Mouse (Mus musculus): ENCODE results near the gene Dmxl2.

Gene Dmxl2

DNA sequence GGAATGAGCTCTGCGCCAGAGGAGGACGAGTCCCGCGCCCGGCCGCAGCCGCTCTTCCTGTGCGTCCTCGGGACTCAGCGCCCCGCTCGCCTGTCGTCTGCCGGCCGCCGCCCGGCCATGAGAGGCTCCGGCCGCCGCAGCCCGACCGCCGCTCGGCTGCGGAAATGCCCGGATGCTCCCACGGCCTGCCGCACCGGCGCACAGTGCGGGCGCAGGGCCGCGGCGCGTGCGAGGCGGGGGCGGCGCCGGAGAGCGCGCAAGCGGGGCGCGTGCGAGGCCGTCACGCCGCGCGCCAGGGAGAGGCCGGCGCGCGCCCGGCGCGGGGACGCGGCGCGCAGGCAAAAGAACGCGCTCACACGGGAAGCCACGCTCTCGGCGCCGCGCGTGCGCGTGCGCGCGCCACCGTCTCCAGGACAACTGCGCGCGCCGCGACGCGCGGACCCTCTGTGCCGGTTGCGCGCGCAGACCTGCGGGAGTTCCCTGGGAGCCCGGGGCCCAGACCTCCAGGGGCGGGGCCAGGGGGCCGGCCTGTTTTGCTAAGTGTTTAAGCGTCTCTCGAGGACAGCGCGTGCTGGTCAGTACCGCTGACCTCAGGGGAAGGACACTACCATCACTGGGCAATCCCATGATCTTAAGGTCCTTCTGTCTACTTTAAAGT, at the start of gene Dmxl2:
Gene Dmxl2, minus strand, starts transcription at position 174 of the 658 bp plus-strand sequence.
- DNase-seq (ENCODE audit: low read depth, low spot score) = peak; percentile 85

DNA sequence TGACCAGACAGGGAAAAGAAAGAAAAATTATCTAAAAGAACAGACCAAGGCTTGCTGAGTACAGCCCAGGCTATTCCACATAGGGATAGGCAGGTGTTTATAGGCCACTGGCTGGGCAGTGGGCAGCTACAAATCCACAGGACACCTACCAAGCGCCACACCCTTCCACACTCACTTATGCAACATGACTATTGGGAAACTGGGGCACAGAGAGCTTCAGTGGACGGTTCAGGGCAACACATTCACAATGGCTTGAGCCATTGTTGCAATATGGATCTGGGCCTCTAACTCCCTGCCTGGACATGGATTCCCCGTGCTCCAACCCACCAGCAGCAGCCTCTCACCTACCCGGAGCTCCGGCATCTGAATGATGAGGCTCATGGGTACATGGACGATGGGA, 48.0 kb upstream of the Dmxl2 start:
- no peak for DNase-seq (ENCODE audit: low read depth, low spot score)

DNA sequence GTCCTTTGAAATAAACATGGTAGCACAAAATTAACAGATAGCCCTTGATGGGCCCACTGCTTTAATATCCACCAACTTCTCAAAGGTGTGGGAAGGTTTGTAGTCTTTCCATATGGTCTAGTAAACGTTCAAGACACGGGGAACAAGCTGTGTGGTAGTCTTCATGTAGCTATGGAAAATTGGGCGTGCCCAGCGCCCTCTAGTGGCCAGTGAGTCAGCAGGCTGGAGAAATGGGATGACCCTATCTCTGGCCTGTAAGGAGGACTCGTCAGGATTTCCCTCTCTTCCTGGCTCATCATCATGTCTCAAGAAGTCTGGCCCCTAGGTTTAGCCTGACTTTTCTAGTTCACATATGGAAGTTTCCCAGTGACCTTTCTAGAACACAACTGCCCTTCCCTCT, 46.1 kb upstream of the Dmxl2 start:
- DNase-seq (ENCODE audit: low read depth, low spot score) = peak; percentile 45

DNA sequence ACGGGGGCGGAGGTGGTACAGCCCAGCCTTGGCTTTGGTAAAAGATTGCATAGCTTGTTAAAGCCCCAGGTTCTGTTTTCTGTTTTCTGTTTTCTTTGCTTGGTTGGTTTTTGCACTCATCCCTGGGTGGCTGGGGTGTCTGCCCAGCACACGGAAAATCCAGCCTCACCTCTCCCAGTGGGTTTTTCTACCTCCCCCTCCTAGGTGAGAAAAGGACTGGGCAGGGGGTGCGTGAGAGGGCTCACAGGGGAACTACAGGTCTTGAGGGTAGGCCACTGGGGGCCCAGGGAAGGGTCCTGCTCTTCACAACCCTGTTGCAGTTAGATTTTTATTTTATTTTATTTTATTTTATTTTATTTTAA, 43.5 kb upstream of the Dmxl2 start:
- no peak for DNase-seq (ENCODE audit: low read depth, low spot score)

DNA sequence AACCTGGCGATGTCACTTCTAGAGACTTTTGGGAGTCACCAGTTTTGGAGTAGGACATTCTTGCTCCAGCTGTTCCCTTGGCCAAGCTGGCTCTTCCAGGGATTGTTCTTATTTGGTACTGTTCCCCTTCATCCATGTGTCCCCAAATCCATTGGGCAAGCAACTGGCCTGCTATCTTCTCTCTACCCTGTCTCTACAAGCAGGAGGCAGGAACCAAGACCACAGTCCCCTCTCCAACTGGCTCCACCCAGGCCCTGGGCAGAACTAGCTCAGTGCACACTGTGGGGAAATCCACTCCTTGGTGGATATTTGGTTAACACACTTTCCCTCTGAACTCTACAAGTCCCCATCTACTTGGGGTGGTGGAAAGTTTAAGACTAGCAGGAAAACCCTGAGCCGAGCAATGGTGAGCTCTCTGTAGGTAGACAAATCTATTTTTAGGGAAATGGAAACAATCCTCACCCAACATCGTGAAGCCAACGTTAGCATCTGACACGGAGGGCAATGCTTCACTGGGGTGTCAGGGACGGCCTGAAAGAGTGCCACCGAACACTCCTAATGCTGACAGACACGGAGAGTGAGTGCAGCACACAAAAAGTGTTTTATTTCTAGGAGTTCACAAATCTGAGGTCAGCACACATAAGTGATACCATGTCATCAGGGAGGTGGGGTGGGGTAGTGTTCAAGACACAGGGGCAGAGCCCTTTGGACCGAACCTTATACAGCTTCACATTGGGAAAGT, 43.0 kb upstream of the Dmxl2 start:
- DNase-seq (ENCODE audit: low read depth, low spot score) = no peak

DNA sequence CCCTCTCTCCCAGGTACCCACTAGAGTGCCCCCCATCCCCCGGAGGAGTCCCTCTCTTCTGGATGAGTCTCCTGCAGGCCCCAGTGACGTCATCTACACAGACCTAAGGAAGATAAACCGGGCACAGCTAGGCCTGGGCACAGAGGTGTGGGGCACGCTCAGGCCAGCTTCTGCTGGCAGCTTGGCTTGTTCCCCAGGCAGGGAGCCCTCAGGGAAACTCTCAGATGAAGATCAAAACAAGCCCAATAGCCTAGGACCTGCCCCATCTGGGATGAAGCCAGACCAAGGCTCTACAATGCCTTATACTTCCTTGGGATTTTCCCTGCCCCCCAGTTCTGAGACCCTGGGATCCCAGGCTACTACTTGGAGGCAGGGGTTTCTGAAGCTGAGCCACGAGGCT, 39.4 kb upstream of the Dmxl2 start:
- DNase-seq (ENCODE audit: low read depth, low spot score) = no peak

DNA sequence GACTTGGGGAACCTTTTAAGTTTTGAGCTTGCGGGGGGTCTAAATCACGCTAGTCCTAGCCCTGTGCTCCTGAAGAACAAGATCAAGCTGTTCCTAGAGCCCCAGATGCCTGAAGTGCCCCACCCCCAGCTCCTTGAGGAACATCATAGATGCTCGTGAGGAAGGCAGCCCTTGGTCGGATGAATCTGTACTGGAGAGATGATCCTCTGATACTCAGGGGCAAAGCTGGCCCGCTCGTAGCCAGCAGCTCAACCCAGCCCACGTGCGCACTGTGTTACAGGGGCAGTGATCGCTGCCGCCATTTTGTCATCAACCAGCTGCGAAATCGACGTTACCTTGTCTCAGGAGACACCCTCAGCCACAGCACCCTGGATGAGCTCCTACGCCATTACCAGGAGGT, 37.3 kb upstream of the Dmxl2 start, which contains the start of gene Sh2d7:
Gene Sh2d7, plus strand, starts transcription at position 301 of the 400 bp plus-strand sequence.
- no peak for DNase-seq (ENCODE audit: low read depth, low spot score)

DNA sequence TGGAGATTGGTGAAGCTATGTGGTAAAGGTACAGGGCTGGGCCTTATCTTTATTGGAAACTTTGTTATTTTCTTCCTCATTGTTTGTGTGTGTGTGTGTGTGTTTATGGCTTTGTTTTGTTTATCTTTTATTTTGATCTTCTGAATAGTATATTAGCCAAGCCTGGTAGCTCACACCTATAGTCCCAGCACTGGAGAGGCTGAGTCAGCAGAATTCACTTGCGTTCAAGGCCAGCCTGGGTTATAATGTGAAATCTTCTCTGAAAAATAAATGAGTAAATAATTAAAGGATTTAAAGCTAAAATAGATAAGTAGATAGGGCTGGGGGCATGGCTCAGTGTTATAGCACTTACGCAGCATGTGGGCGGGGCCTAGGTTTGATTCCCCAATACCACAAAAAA, 36.8 kb upstream of the Dmxl2 start:
- DNase-seq (ENCODE audit: low read depth, low spot score) = no peak

DNA sequence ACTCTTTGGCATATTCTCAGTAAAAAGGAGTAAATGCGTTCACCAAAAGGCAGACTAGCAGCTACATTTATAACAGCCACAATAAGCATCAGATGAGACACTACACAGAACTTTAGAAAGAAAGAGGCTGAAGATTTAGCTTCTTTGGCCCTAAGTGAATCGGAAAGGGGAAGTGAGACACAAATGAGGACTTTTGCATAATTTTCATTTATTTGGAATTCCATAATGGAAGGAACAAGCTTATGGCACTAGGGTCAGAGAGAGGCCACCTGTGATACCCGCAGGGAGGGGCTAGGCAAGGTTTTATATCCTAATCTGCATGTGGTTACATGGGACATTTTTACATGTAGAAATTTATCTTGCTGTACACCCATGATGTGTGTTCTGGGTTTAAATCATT, 36.1 kb upstream of the Dmxl2 start:
- DNase-seq (ENCODE audit: low read depth, low spot score) = no peak

DNA sequence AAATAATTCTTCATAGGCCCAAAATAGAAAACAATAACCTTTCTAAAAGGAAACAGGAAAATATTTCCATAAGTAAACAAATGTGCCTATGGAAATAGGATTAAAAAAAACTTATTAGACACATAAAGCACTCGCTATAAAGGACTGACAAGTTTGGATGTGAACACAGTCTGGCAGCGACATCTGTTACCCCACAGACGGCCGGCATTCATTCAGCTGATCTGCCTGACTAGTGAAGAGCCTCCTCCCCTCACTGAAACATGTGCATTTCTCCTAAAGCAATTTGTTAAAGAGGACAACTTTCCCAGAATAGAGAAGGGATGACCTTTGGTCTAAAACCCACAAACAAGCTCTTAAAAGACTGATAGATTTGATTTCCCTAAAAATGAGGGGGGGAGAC, 35.6 kb upstream of the Dmxl2 start:
- no peak for DNase-seq (ENCODE audit: low read depth, low spot score)

DNA sequence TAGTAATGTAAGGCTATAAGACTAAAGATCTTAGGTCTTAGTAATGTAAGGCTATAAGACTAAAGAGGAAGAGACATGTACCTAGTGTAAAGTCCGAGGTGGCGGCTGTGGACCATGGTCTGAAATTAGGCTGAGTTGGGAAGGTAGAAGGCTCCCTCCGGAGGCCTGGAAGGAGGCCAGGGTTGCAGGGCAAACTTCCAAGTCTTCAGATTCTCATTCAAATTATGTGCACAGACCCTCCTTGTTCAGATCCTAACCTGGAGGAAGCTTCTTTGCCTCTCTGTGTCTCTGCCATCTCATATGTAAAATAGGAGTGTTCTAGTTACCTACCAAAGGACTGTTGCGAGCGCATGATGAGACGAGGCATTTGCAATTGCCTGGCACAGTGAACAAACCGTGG, 34.8 kb upstream of the Dmxl2 start:
- DNase-seq (ENCODE audit: low read depth, low spot score) = no peak

DNA sequence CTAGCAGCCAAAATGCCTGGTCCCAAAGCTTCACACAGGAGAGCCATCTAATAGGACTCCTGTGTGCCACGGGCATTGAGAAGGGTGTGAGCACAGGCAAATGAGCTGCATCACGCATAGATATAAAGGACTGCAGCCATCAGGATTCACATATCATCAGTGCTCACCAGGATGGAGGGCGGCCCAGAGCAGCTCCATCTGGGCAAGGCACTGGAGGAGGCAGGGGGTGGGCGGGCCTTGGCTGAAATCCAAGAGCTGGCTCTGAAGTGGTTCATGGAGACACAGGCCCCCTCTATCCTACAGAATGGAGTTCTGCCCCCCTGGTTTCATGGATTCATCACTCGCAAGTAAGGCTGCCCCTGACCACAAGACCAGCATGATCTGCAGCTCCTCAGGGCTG, 32.5 kb upstream of the Dmxl2 start:
- no peak for DNase-seq (ENCODE audit: low read depth, low spot score)

DNA sequence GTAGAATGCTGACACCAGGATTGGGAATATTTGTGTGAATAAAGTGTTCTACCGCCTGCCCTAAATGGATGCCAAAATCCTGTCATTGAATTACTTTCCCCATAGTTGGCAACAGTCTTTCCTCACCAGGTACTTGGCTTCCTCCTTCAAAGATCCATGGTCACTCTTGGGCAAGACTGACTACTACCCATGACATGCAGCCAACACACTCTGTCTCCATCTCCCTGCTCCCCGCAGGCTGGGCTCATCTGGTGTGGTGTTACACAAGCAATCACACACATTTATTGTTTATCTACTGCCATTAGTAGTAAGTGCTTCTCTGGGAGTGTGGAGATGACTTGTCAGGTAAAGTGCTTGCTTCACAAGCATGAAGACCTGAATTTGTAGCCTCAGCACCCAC, 31.5 kb upstream of the Dmxl2 start:
- no peak for DNase-seq (ENCODE audit: low read depth, low spot score)

DNA sequence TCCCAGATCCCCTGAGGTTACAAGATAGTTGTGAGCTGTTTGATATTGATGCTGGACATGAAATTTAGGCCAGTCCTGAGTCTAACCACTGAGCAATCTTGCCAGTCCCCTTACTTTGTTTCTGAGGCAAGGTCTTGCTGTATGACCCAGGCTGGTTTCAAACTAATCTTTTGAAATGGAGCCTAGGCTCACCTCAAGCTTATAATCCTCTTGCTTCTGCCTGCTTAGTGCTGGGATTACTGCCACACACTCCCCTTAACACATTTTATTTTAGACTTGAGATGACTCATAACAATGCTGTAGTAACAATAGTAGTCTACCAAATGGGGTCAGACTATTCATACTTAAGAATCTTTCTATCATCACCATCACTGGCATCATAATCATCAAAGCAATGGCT, 30.0 kb upstream of the Dmxl2 start:
- DNase-seq (ENCODE audit: low read depth, low spot score) = no peak

DNA sequence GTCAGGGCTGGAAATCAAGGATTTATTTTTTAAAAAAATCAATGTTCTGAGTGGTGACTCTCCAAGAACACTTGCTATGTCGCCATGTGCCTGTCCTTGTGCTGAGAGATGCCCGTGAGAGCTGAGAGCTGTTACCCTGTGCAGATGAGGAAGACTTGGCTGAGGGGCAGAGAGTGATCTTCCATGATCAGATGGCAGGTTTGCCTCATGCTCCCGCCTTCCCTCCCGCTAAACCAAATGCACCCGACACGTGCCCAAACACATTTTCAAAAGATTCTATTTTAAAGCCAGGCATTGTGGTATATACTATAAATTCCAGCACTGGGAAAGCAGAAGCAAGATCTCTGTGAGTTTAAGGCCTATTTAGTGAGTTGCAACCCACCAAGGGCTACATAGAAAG, 29.4 kb upstream of the Dmxl2 start:
- no peak for DNase-seq (ENCODE audit: low read depth, low spot score)

DNA sequence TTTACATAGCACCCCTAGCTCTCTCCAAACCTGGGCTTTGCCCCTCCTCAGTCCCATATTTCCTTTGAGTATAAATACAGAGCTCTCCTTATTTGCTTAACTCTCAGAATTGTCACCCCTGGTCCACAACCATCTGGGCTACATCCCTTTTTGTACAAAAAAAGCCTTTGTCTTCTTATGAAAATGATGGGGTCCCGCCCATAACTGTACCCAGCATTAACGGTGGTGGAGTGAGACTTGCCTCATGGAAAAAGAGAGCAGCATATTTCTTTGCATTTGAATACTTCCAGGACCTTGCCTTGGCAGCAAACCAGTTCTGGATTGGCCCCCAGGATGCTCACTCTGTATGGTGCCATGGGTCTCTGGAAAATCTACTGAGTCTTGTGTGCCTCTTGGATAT, 28.5 kb upstream of the Dmxl2 start:
- no peak for DNase-seq (ENCODE audit: low read depth, low spot score)

DNA sequence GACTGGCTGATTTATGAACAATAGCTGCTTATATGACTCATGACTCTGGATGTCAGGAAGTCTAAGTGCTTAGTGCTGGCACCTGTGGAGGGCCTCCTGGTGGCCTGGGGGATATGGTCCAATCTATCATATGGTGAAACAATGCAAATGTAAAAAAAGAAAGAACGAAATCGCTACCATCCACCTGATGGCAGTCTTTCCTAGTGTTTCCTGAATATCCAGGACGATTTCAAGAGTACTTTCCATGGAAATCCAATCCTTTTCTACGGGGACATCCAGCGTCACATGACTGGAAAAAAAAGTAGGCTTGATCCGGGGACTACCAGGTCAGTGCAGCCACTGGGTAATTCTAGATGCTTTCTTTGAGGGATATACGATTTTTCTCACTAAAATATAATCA, 26.3 kb upstream of the Dmxl2 start:
- DNase-seq (ENCODE audit: low read depth, low spot score) = no peak

DNA sequence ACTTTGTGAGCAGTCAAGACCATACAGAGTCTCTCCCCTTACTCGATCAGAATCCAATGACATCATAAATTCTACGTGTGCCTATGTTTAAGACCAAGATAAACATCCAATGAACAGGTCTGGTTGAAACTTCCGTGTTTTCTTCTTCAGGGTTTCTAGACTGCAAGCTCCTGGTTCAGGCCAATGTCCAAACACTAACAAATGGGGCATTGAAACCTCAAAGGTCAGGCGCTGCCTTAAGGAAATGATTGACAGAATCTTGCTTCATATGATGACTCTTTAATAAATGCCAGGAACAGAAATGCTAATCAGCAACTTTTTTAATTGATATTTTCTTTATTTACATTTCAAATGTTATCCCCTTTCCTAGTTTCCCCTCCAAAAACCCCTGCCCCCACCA, 18.9 kb upstream of the Dmxl2 start:
- no peak for DNase-seq (ENCODE audit: low read depth, low spot score)

DNA sequence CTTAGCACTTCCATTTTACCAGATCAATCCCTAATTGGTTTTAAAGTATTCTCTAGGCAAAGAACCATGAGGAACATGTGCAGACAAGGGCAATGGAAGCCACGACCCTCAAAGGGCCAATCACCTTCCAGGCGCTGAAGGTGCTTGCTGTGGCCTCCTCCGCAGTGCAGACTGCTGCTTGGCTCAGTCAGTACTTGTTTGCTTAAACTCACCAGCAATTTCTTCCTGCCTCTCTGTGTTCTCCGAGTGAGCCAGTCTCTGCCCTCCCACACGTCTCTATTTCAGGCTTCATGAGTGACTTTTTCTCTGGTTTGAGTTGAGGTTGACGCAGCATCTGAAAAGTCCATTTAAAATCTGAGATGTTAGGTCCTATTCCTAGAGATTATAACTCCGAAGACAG, 17.5 kb upstream of the Dmxl2 start:
- no peak for DNase-seq (ENCODE audit: low read depth, low spot score)

DNA sequence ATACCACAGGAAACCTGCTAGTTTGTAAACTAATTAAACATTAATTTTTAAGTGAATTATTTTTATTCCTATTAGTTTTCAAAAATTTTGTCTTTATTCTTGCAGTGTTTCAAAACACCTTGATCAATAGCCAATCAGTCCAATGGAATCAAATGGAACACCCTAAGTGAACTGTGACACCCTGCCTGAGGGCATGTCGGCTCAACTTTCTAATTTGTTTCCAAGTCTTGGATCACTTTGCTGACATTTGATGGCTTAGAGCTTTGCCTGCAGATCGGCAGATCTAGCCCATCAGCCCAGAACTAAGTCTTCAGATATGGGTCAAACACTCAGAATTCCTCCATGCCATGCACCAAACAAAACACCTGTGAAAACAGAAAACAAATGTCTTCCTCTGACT, 14.6 kb upstream of the Dmxl2 start:
- DNase-seq (ENCODE audit: low read depth, low spot score) = no peak

DNA sequence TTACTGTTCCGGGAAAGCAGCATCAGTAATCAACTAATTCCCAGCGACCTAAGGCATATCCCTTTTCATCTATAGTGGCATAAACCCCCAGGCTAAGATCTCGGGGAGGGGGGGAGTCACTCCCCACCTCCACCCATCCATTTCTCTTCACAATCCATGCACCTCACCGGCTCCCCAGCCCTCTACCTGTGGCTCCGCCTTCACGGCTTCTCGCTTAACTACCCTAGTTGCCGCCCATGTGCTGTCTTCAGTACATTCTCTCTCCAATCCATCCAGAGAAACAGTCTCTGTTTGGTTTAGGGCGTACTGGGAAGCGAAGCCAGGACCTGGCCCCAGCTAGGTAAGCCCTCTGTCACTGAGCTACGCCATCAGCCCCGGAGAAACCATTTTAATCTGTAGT, 1.4 kb upstream of the Dmxl2 start:
- DNase-seq (ENCODE audit: low read depth, low spot score) = no peak

DNA sequence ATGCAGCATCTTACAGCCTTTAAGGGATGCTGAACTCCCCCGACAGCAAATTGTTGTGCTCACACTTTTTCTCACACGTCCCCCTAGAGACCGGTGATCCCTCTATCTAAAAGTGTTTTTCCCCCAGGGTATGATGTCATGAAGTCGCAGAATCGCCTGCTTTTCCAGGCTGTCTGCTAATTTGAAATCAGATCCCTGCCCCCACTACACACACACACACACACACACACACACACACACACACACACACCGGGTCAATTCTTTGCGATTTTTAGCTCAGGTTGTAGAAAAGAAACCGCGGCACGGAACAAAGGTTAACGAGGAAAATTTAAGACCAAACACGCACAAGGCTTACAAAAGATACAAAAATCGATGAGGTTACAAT, 677 bp upstream of the Dmxl2 start:
- DNase-seq (ENCODE audit: low read depth, low spot score) = no peak

DNA sequence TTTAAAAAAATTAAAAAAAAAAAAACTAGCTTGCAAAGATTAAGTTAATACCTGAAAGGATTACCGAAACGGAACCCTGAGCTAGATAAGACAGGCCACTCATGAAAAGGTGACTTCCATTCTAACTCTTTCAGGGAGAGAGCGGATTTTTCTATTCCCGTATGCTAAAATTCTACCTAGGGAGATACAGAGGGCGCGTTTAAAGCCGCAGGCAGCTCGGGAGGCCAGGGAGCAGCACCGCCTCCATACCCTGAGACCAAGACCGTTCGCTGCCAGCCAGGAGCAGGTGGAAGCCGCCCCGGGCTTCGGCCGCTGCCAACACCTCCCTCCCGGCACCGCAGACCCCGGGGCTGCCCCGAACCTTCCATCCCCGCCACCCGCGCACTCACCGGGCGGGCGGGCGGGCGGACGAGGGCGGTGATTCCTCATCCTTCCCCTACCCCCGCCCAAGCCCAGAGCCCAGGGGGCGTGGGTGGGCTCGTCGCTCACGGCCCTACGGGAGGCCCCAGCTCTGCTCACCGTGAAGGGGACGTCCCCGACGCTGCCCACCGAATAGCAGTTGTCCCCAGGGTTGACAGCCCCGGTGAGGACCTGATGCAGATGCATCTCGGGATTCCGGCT, 484 bp downstream of the Dmxl2 start:
- DNase-seq (ENCODE audit: low read depth, low spot score) = no peak

Measured in skeletal muscle tissue, adult 2 months (tissue).